Mouse (Mus musculus): Measurements from ENCODE around the gene Chmp5.
"Not testable (repeated sequence)": the region's sequence is repeated elsewhere in the genome, so short reads cannot be mapped to it uniquely, and the experiment has no call there.

Gene Chmp5

GRCm38 (mm10) chr4:40948160-40948708, at the start of gene Chmp5, which contains the start of gene Bag1:
TSS of gene Chmp5 (plus strand) at chr4:40948407.
TSS of gene Bag1 (minus strand) at chr4:40948294.
- peak; percentile 98 for DNase-seq (ENCODE audit: low spot score)

- DNase-seq (ENCODE audit: low spot score) = no peak
Measured at GRCm38 (mm10) chr4:40898476-40899044, 49.6 kb upstream of the Chmp5 start.

GRCm38 (mm10) chr4:40899264-40899663, 48.9 kb upstream of the Chmp5 start:
- DNase-seq (ENCODE audit: low spot score) = no peak

GRCm38 (mm10) chr4:40900071-40900470, 48.1 kb upstream of the Chmp5 start:
- DNase-seq (ENCODE audit: low spot score) = no peak

- no peak for DNase-seq (ENCODE audit: low spot score)
Measured at GRCm38 (mm10) chr4:40900612-40901011, 47.6 kb upstream of the Chmp5 start.

- DNase-seq (ENCODE audit: low spot score) = peak; percentile 30
Measured at GRCm38 (mm10) chr4:40906298-40906697, 41.9 kb upstream of the Chmp5 start.

DNA sequence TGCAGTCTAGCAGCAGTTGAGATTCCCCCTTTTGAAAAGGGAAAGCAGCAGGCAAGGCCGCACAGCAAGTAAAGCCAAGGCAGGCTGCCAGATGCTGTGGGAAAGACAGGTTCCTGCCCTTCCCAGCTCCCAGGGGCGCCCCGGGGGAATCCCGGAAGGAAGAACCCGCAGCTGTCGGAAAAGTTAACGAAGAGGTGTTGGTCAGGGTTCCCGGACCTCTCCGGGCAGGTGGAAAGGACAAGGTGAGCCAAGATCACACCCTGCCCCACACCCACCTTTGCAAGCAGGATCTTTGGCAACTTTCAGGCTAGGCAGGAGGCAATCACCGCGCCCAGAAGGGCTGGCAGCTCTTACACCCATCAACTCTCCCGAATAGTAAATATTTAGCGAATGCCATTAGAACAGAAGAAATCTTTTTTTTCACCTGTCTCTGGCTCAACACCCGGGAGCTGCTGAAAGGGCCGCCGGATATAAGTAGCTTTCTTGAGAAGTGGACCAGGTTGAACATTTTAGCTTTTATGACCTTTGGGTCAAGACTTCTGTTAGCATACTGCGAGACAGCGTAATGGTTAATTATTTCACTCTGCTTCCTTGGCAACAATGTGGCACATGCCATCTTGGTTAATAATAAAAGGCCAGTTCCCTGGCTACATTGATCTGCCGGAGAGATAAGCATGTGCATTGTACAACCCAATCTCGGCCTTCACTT, 39.8 kb upstream of the Chmp5 start:
- DNase-seq (ENCODE audit: low spot score) = no peak

- DNase-seq (ENCODE audit: low spot score) = no peak
Measured at GRCm38 (mm10) chr4:40914287-40914867, 33.8 kb upstream of the Chmp5 start.

- DNase-seq (ENCODE audit: low spot score) = no peak
Measured at GRCm38 (mm10) chr4:40915947-40916346, 32.3 kb upstream of the Chmp5 start.

- DNase-seq (ENCODE audit: low spot score) = no peak
Measured at GRCm38 (mm10) chr4:40916592-40917155, 31.5 kb upstream of the Chmp5 start.

- DNase-seq (ENCODE audit: low spot score) = no peak
Measured at GRCm38 (mm10) chr4:40919785-40920184, 28.4 kb upstream of the Chmp5 start, which contains the start of gene Spink4. TSS of gene Spink4 (plus strand) at chr4:40920052.

DNA sequence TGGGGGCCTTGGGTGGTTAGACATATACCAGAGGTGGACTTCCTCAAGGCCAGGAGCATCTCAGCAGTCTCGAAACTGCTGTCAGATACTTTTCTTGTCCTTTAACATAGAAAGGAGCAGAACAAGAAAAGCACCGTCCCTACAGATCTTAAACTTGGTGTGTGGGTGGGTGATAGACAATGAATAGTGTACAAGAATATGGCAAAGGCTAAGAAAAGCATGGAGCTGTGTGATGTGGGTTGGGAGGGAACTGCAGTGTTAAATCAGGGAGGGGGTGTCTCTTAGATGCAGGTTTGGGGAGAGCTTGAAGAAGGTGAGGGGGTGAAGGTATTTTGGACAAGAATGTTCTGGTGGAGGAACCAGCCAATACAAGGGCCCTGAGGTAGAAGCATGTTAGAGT, 27.6 kb upstream of the Chmp5 start:
- DNase-seq (ENCODE audit: low spot score) = no peak

GRCm38 (mm10) chr4:40921288-40921687, 26.9 kb upstream of the Chmp5 start:
- DNase-seq (ENCODE audit: low spot score) = no peak

- DNase-seq (ENCODE audit: low spot score) = no peak
Measured at GRCm38 (mm10) chr4:40923087-40923651, 25.0 kb upstream of the Chmp5 start.

DNA sequence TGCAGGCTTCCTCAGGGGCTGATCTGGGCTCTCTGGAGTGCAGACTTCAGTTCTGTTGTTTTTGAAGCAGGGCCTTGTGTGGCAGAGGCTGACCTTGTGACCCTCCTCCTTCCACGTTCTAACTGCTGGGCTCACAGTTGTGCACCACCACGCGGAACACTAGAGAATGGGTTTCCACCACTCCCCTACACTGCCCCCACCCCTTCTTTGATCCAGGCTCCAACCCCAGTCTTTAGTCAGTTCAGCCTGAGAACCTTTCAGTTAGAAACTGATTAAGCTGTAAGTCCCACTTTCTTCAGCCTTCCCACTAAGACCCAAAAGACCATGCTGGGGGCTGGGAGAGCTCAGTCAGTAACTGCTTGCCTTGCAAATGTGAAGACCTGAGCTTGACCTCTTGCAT, 22.6 kb upstream of the Chmp5 start:
- no peak for DNase-seq (ENCODE audit: low spot score)

GRCm38 (mm10) chr4:40929046-40929445, 19.2 kb upstream of the Chmp5 start:
- no peak for DNase-seq (ENCODE audit: low spot score)

DNA sequence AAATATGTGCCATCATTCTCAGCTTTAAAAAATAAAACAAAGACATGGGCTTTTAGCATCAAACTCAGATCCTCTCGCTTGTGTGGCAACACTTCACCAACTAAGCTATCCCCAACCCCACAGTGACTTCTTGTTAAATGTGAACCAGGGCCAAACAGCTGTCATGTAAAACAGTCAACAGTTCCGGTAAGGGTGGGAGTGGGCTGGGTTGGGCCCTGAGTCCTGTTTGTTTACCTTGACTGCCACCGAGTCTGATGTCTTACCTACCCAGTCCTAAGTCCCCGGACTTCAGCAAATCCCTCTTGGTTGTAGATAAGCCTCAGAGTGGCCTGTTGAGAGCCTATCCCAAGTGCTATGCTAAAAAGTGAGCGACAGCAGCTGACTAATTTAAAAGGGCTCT, 14.5 kb upstream of the Chmp5 start:
- no peak for DNase-seq (ENCODE audit: low spot score)

GRCm38 (mm10) chr4:40934369-40934768, 13.8 kb upstream of the Chmp5 start:
- not testable (repeated sequence) for DNase-seq (ENCODE audit: low spot score)

DNA sequence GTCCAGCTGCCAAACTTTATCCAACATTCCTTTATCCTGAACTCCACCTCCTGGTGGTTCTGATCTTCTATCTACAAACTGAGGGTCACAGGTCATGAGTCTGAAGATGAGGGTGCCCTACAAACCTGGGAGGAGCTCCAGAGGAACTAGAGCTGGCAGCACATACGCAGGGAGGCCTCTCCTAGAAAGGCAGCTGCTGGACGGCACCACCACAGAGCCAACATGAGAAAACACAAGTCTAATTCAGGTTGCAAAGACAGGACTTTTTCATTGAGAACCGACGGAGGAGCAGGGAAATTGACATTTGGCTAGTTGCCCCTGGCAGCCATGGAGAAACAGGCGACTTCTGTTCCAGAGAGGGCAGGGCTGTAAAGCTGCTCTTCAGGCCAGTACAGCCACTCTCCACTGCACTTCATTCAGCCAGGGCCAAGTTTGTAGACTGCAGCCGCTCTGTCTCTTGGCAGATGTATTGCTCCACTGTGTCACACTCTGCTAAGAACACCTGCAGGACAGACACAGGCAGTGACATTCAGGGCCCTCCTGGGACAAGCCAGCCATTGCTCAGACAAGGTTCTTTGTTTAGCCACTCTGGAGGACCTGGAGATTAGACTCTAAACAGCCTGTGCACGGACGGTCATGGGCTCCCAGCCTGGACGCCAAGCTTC, 11.9 kb upstream of the Chmp5 start:
- DNase-seq (ENCODE audit: low spot score) = no peak

GRCm38 (mm10) chr4:40938793-40939192, 9.4 kb upstream of the Chmp5 start:
- no peak for DNase-seq (ENCODE audit: low spot score)

DNA sequence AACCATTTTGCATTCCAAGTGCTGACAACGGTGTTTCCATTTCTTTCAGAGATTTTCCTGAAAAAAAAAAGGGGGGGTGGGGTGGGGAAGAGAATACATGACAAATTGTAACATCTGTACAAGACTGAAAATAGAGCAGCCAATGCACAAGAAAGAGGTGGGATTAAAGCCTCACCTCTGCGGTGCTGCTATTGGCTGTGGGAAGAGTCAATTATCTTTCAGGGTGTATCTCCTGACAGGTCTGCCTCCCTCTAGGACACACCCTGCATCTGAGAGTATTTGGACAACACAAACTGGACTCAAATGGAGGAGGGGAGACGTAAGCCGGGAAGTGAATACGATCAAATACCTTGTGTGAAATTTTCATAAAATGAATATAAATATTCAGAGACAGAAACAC, 4.6 kb upstream of the Chmp5 start:
- no peak for DNase-seq (ENCODE audit: low spot score)
